Mouse (Mus musculus): ENCODE measurements around the gene Esyt2. TPM values are rescaled to one million over a fixed set of nuclear protein-coding genes. Genes with fewer than 3 reads are reported as not detected.

Esyt2 gene
- total RNA-seq, 1 experiment from 2014 or later, result 55.1 TPM

- no peak for DNase-seq
Observed at GRCm38 (mm10) chr12:116280149-116280652, 795 bp upstream of the Esyt2 start.

GRCm38 (mm10) chr12:116281427-116282281, 658 bp downstream of the Esyt2 start:
- DNase-seq, result peak; percentile 75

GRCm38 (mm10) chr12:116282856-116283255, 1.9 kb downstream of the Esyt2 start:
- no peak for DNase-seq

GRCm38 (mm10) chr12:116283511-116283910, 2.5 kb downstream of the Esyt2 start:
- no peak for DNase-seq

GRCm38 (mm10) chr12:116293185-116293584, 12.2 kb downstream of the Esyt2 start:
- DNase-seq, result no peak

GRCm38 (mm10) chr12:116293599-116294292, 12.8 kb downstream of the Esyt2 start:
- DNase-seq, result no peak

GRCm38 (mm10) chr12:116299906-116300305, 18.9 kb downstream of the Esyt2 start:
- no peak for DNase-seq

- DNase-seq, result no peak
Observed at GRCm38 (mm10) chr12:116302181-116302580, 21.2 kb downstream of the Esyt2 start.

- peak; percentile 23 for DNase-seq
Observed at GRCm38 (mm10) chr12:116306042-116306441, 25.0 kb downstream of the Esyt2 start.

GRCm38 (mm10) chr12:116307870-116308269, 26.9 kb downstream of the Esyt2 start:
- no peak for DNase-seq

GRCm38 (mm10) chr12:116308612-116309011, 27.6 kb downstream of the Esyt2 start:
- no peak for DNase-seq

GRCm38 (mm10) chr12:116313816-116314215, 32.8 kb downstream of the Esyt2 start:
- no peak for DNase-seq

- no peak for DNase-seq
Observed at GRCm38 (mm10) chr12:116315498-116315897, 34.5 kb downstream of the Esyt2 start.

- DNase-seq, result no peak
Observed at GRCm38 (mm10) chr12:116317818-116318217, 36.8 kb downstream of the Esyt2 start.

- DNase-seq, result no peak
Observed at GRCm38 (mm10) chr12:116325545-116325944, 44.5 kb downstream of the Esyt2 start.

- DNase-seq, result no peak
Observed at GRCm38 (mm10) chr12:116326159-116326558, 45.2 kb downstream of the Esyt2 start.

- no peak for DNase-seq
Observed at GRCm38 (mm10) chr12:116334253-116334652, 53.3 kb downstream of the Esyt2 start.

GRCm38 (mm10) chr12:116340160-116340559, 59.2 kb downstream of the Esyt2 start:
- no peak for DNase-seq

- no peak for DNase-seq
Observed at GRCm38 (mm10) chr12:116348755-116349286, 67.8 kb downstream of the Esyt2 start.

GRCm38 (mm10) chr12:116349376-116349775, 68.4 kb downstream of the Esyt2 start:
- DNase-seq, result no peak

GRCm38 (mm10) chr12:116351022-116351421, 70.0 kb downstream of the Esyt2 start:
- no peak for DNase-seq

GRCm38 (mm10) chr12:116352404-116352803, 71.4 kb downstream of the Esyt2 start:
- DNase-seq, result no peak

GRCm38 (mm10) chr12:116354694-116355093, 73.7 kb downstream of the Esyt2 start:
- no peak for DNase-seq
